ENCODE assay signal across 17 mouse cellular contexts in genomic region chr2:156998263-156998662, GRCm38 (mm10).
"Had no signal": no experiment of that assay in that cellular context is flagged by ENCODE, and none has a peak within 500 bp of the region (broad histone marks: within the 10 kb centered on the region; RNA-seq: fewer than 3 reads in every experiment).

No protein-coding gene starts in this region.

- H3K9ac ChIP-seq: kidney, embryonic 15.5 days; limb, embryonic 12.5 days; liver, embryonic 13.5 days; liver, postnatal 0 days; lung, embryonic 15.5 days; midbrain, embryonic 12.5 days; neural tube, embryonic 15.5 days had no signal

- H3K27ac ChIP-seq: kidney, embryonic 15.5 days; left cerebral cortex, adult 2 months; limb, embryonic 12.5 days; liver, embryonic 13.5 days; lung, embryonic 15.5 days; macrophage; midbrain, embryonic 12.5 days; neural tube, embryonic 15.5 days had no signal

- H3K4me3 ChIP-seq: kidney, embryonic 15.5 days; left cerebral cortex, adult 2 months; limb, embryonic 12.5 days; liver, embryonic 13.5 days; lung, embryonic 15.5 days; megakaryocyte, embryonic 14.5 days; midbrain, embryonic 12.5 days; neural tube, embryonic 15.5 days had no signal

- H3K4me1 ChIP-seq: limb, embryonic 12.5 days; liver, embryonic 13.5 days; lung, embryonic 15.5 days; megakaryocyte, embryonic 14.5 days; midbrain, embryonic 12.5 days; neural tube, embryonic 15.5 days had no signal

- H3K4me2 ChIP-seq: kidney, embryonic 15.5 days; limb, embryonic 12.5 days; liver, embryonic 13.5 days; lung, embryonic 15.5 days; midbrain, embryonic 12.5 days; neural tube, embryonic 15.5 days had no signal

- ATAC-seq: liver, postnatal 0 days; midbrain, embryonic 16.5 days had no signal

- DNase-seq: kidney, postnatal 14 days; liver; liver, embryonic 13.5 days; liver, postnatal 0 days; lung, postnatal 14 days; right cerebral cortex, adult 18-20 months; right cerebral cortex, postnatal 25 days; thymus, postnatal 4 days had no signal

- H3K9me3 ChIP-seq: kidney, embryonic 15.5 days; limb, embryonic 12.5 days; liver, embryonic 13.5 days; lung, embryonic 15.5 days; megakaryocyte, embryonic 14.5 days; midbrain, embryonic 12.5 days; neural tube, embryonic 15.5 days had no signal

- H3K27me3 ChIP-seq: kidney, embryonic 15.5 days; limb, embryonic 12.5 days; liver, embryonic 13.5 days; lung, embryonic 15.5 days; megakaryocyte, embryonic 14.5 days; midbrain, embryonic 12.5 days; neural tube, embryonic 15.5 days had no signal
